Mouse (Mus musculus) embryonic facial prominence, embryonic 15.5 days (tissue): ENCODE results near the gene Fam205a1. TPM values are rescaled to one million over a fixed set of nuclear protein-coding genes. Genes with fewer than 3 reads are reported as not detected.

Experiments
- polyA plus RNA-seq: library from polyadenylated mRNA; unstranded; fragments of >200 nt; fragmentation: Nextera tagmentation; extraction: Ambion mirVana; gene quantifications from 2 replicates; pipeline ENCODE4 v1.2.1, GENCODE M21; 2015

The Fam205a1 gene
- polyA plus RNA-seq, 1 experiment from 2014 or later, result not detected

Other genes with a start within 250 kb of the Fam205a1 start
- not detected in 2 replicates for gene Gm10591, start 241.7 kb downstream of the Fam205a1 start, polyA plus RNA-seq
- gene Gm2564, start 224.2 kb downstream of the Fam205a1 start, polyA plus RNA-seq, result 0.50 TPM in 1 of 2 replicates, not detected in the other
- not detected in 2 replicates for gene Ccl27b, start 198.6 kb downstream of the Fam205a1 start, polyA plus RNA-seq
- 0.28 TPM in 1 of 2 replicates, not detected in the other for gene Il11ra2, start 192.0 kb downstream of the Fam205a1 start, polyA plus RNA-seq
- not detected in 2 replicates for gene 4930578G10Rik, start 118.3 kb downstream of the Fam205a1 start, polyA plus RNA-seq
- not detected in 2 replicates for gene Ccl19, start 97.3 kb downstream of the Fam205a1 start, polyA plus RNA-seq
- 98.7 and 109 TPM in 2 replicates for gene Ccl21a, start 79.9 kb downstream of the Fam205a1 start, polyA plus RNA-seq
- gene Gm12394, start 2.9 kb upstream of the Fam205a1 start, polyA plus RNA-seq, result 0.08 and 0.11 TPM in 2 replicates
- gene Fam205c, start 20.3 kb upstream of the Fam205a1 start, polyA plus RNA-seq, result 0.36 and 0.46 TPM in 2 replicates
- gene Phf24, start 62.8 kb upstream of the Fam205a1 start, polyA plus RNA-seq, result 2.0 and 2.8 TPM in 2 replicates
- 10.4 and 11.6 TPM in 2 replicates for gene Dnajb5, start 95.9 kb upstream of the Fam205a1 start, polyA plus RNA-seq
- 0.24 and 1.6 TPM in 2 replicates for gene 1700022I11Rik, start 115.7 kb upstream of the Fam205a1 start, polyA plus RNA-seq
- 478 and 494 TPM in 2 replicates for gene Vcp, start 146.6 kb upstream of the Fam205a1 start, polyA plus RNA-seq
- 19.8 and 22.3 TPM in 2 replicates for gene Fancg, start 156.6 kb upstream of the Fam205a1 start, polyA plus RNA-seq
- 23.4 and 23.9 TPM in 2 replicates for gene Pigo, start 171.9 kb upstream of the Fam205a1 start, polyA plus RNA-seq
- 294 and 307 TPM in 2 replicates for gene Stoml2, start 177.8 kb upstream of the Fam205a1 start, polyA plus RNA-seq
- gene Fam214b, start 192.3 kb upstream of the Fam205a1 start, polyA plus RNA-seq, result 16.9 and 17.2 TPM in 2 replicates
- 4.9 and 6.3 TPM in 2 replicates for gene Unc13b, start 205.1 kb upstream of the Fam205a1 start, polyA plus RNA-seq